Mouse (Mus musculus): ENCODE measurements around the gene Spock1. TPM values are rescaled to one million over a fixed set of nuclear protein-coding genes. Genes with fewer than 3 reads are reported as not detected.

Spock1 gene
- polyA plus RNA-seq, 1 experiment from 2014 or later = 3.3 TPM

DNA sequence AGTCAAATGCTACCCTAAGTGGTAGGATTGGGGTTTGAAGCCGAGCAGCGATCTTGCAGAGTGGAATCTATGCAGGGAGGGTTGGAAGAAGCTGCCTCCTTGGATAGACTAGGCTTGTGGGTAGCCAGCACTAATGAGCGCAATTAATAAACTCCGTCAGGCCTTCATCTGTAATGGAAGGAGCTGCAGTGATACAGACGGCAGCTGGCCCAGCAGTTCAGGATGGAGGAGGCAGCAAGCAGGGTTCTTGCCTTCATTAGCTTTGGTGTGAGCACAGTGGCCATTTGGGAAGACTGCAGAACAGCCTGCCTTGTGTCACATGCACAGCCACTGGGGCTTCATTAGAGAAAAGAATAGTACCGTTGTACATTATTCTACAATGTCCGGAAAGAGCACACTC is 459.2 kb downstream of the Spock1 start:
- Histone ChIP-seq H3K27ac (no peak overlapping the region), H3K4me2 (no peak overlapping the region), H3K36me3 (no peaks in the 10 kb centered on the region), H3K4me1 (peaks cover 20% of the 10 kb centered on the region), H3K27me3 (0 out of 2 replicates have a peak, but pooled peaks cover 8% of the 10 kb centered on the region), H3K9me3 (no peaks in the 10 kb centered on the region), H3K9ac (no peak overlapping the region), H3K4me3 (no peak overlapping the region)
- ATAC-seq (ENCODE audit: insufficient number of reproducible peaks, low FRiP score, low TSS enrichment, low read depth) = no peak
- WGBS = 66% methylated on average over 7 of the region's 7 CpGs

DNA sequence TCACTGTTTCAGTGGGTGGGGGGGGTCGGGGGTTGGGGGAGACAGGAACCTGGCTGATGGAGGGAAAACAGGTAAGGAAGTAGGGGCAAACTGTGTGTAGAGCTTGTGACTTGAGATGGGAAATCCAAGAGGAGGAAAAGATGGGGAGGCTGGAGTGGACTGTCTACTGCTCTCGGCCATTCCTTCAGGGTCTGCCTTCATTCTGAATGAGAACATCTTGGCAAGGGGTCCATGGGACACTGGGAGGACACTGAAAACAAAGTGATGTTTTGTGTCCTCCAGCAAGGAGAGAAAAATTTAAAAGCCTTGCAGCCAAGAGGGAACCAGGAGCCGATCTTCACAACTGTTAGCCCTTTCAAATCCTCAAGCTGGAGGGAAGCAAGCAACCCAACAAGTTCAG is 463.2 kb downstream of the Spock1 start:
- Histone ChIP-seq H3K27ac (no peak overlapping the region), H3K9me3 (no peaks in the 10 kb centered on the region), H3K9ac (no peak overlapping the region), H3K27me3 (0 out of 2 replicates have a peak, but pooled peaks cover 8% of the 10 kb centered on the region), H3K4me1 (peaks cover 9% of the 10 kb centered on the region), H3K4me3 (no peak overlapping the region), H3K36me3 (no peaks in the 10 kb centered on the region), H3K4me2 (no peak overlapping the region)
- WGBS = 81% methylated on average over 3 of the region's 3 CpGs
- ATAC-seq (ENCODE audit: insufficient number of reproducible peaks, low FRiP score, low TSS enrichment, low read depth) = no peak

DNA sequence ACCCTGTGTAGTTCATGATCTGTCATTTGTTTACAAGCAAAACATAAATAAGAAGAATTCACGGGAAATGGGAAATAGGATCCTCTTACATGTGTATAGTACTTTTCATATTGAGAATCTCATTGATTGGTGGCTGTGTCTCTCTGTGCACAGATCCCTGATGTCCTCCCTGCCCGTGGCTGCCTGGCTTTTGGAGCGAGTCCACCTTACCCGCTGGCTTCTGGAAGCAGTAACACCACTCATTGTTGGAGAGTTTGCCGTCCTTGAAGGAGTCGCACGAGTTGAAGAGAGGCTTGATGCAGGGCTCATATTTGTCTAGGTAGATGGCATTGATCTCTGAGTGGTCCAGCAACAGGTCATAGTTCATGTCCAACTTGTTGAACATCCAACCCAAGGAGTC is 468.0 kb downstream of the Spock1 start:
- Histone ChIP-seq H3K4me1 (no peaks in the 10 kb centered on the region), H3K36me3 (no peaks in the 10 kb centered on the region), H3K27me3 (no peaks in the 10 kb centered on the region), H3K9ac (no peak overlapping the region), H3K27ac (no peak overlapping the region), H3K9me3 (no peaks in the 10 kb centered on the region), H3K4me3 (no peak overlapping the region), H3K4me2 (no peak overlapping the region)
- WGBS = 90% methylated on average over 7 of the region's 7 CpGs
- ATAC-seq (ENCODE audit: insufficient number of reproducible peaks, low FRiP score, low TSS enrichment, low read depth) = no peak

DNA sequence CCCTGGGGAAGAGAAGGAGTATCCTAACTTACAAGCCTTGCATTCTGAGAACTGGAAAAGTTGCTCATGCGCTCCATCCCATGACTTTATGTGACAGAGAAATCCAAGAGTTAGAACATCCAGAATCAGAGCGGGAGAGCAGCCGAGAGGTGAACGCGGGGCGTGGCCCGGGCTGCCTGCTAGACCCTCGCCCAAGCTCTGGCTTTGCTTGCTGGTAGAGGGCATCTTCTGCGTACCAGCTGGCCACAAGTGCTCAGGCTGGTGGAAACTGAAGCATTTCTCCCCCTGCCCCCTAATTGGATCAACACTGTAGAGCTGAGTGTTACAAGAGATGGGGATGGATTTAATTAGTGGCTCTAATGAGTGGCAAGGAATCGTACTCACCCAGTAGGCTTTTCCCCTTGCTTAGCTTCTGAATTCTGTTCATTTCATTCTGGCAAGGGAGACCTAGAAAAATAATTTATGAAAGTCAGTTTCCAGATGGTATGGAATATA is 472.4 kb downstream of the Spock1 start:
- H3K27me3 ChIP-seq = no peaks in the 10 kb centered on the region
- H3K4me3 ChIP-seq = no peak overlapping the region
- ATAC-seq (ENCODE audit: insufficient number of reproducible peaks, low FRiP score, low TSS enrichment, low read depth) = no peak
- H3K4me1 ChIP-seq = no peaks in the 10 kb centered on the region
- H3K9ac ChIP-seq = no peak overlapping the region
- H3K4me2 ChIP-seq = no peak overlapping the region
- no peaks in the 10 kb centered on the region for H3K36me3 ChIP-seq
- H3K27ac ChIP-seq = no peak overlapping the region
- 58% methylated on average over 10 of the region's 10 CpGs for WGBS
- no peaks in the 10 kb centered on the region; the same call in 1 of the 2 replicates for H3K9me3 ChIP-seq

DNA sequence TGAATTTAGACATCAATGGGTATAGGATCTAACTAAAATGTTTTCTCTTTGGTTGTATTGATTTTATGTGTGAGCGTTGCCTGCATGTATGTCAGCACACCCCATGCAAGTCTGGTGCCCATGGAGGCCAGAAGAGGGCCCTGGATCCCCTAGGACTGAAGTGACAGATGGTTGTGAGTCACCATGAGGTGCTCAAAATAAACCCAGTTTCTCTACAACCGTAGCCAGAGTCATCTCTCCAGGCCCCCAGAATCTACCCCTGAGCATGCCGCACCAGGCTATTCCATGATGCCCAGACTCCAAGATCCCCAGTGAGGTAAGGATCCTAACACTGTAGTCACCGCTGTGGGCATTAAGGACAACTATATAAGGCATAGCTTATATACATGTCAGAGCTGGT is 474.3 kb downstream of the Spock1 start:
- Histone ChIP-seq H3K4me1 (no peaks in the 10 kb centered on the region), H3K9ac (no peak overlapping the region), H3K9me3 (no peaks in the 10 kb centered on the region; the same call in 1 of the 2 replicates), H3K4me3 (no peak overlapping the region), H3K27ac (no peak overlapping the region), H3K36me3 (no peaks in the 10 kb centered on the region), H3K27me3 (no peaks in the 10 kb centered on the region), H3K4me2 (no peak overlapping the region)
- WGBS = 94% methylated on average over 4 of the region's 4 CpGs
- ATAC-seq (ENCODE audit: insufficient number of reproducible peaks, low FRiP score, low TSS enrichment, low read depth) = no peak

DNA sequence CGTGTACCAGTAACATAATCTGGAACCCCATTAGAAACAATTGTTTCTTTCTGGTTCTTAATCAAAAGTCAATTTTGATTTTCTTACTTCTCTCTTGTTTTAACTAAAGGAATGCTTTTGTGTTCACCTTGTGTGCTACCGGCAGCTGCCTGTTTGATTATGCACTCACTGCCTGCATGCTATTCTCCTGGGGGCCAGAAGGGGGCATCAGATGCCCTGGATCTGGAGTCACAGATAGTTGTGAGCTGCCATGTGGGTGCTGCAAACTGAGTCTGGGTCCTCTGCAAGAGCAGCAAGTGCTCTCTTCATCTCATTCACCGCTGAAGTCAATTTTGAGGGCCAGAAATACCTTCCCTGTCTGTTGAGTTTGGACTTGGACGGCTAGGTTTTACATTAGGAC is 476.3 kb downstream of the Spock1 start:
- ATAC-seq (ENCODE audit: insufficient number of reproducible peaks, low FRiP score, low TSS enrichment, low read depth) = no peak
- Histone ChIP-seq H3K9me3 (no peaks in the 10 kb centered on the region; the same call in 1 of the 2 replicates), H3K4me2 (no peak overlapping the region), H3K4me1 (no peaks in the 10 kb centered on the region), H3K27ac (no peak overlapping the region), H3K4me3 (no peak overlapping the region), H3K27me3 (no peaks in the 10 kb centered on the region), H3K36me3 (no peaks in the 10 kb centered on the region), H3K9ac (no peak overlapping the region)
- WGBS = 90% methylated on average over 4 of the region's 4 CpGs

DNA sequence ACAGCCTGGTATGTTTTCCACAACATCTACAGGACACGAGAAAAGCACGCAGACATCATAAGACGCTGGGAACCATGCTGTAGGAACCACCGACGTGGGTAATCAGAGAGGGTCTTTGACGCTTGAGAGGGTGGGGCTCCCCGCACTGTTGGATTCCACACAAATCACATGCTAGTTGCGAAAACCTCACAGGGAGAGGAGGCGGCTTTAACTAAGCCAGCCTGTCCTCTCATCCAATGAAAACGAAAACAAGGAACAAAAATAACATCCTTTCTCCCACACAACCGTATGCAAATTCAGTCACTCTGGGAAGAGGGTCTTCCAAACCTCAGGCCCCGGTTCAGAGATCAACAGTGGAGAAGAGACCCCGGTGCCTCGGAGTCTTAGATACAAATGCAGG is 479.3 kb downstream of the Spock1 start:
- H3K4me3 ChIP-seq = no peak overlapping the region
- WGBS = 73% methylated on average over 14 of the region's 14 CpGs
- H3K36me3 ChIP-seq = no peaks in the 10 kb centered on the region
- H3K9me3 ChIP-seq = no peaks in the 10 kb centered on the region; the same call in 1 of the 2 replicates
- no peak overlapping the region for H3K4me2 ChIP-seq
- H3K27me3 ChIP-seq = no peaks in the 10 kb centered on the region
- no peak overlapping the region for H3K9ac ChIP-seq
- no peak overlapping the region for H3K27ac ChIP-seq
- H3K4me1 ChIP-seq = no peaks in the 10 kb centered on the region
- no peak for ATAC-seq (ENCODE audit: insufficient number of reproducible peaks, low FRiP score, low TSS enrichment, low read depth)

DNA sequence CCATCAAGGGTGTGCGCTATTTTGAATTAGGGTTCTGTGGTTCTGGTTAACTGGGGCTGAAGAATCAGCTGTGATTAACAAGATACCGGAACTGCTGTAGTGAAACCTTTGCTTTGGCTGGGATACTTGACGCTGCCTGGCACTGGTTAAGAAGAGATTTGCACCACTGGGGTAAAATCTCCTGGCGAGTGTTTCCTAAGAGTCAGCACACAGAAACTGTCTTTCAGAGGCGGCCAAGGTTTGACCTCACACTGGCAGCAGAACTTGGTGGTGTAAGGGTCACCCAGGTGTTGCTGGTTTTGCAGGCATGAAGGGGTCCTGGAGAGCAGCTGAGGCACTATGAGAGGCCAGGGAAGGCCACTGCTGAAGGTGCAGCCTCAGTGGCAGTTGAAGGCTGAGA is 489.4 kb downstream of the Spock1 start:
- Histone ChIP-seq H3K27ac (no peak overlapping the region), H3K4me2 (no peak overlapping the region), H3K4me1 (no peaks in the 10 kb centered on the region), H3K9me3 (no peaks in the 10 kb centered on the region), H3K4me3 (no peak overlapping the region), H3K27me3 (no peaks in the 10 kb centered on the region), H3K36me3 (no peaks in the 10 kb centered on the region), H3K9ac (no peak overlapping the region)
- no peak for ATAC-seq (ENCODE audit: insufficient number of reproducible peaks, low FRiP score, low TSS enrichment, low read depth)
- 82% methylated on average over 5 of the region's 5 CpGs for WGBS

DNA sequence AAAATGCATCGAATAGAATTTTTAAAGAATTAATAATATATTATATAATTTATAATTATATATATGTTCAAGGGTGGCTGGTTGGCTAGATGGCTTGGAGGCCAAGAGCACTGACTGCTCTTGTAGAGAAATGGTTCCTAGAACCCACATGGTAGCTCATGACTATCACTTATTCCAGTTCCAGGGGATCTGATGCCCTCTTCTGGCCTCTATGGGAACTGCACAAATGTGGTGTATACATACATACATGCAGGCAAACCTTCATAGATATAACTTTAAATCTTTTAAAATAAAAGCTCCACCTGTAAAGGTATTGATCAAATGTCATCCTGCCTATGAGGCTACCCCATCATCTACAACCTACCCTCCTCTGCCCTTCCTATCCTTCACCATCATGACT is 493.4 kb downstream of the Spock1 start:
- H3K4me2 ChIP-seq = no peak overlapping the region
- H3K4me1 ChIP-seq = no peaks in the 10 kb centered on the region
- WGBS = 94% methylated on average over 1 of the region's 1 CpGs
- H3K4me3 ChIP-seq = no peak overlapping the region
- no peaks in the 10 kb centered on the region for H3K27me3 ChIP-seq
- H3K36me3 ChIP-seq = no peaks in the 10 kb centered on the region
- no peak for ATAC-seq (ENCODE audit: insufficient number of reproducible peaks, low FRiP score, low TSS enrichment, low read depth)
- no peak overlapping the region for H3K27ac ChIP-seq
- H3K9ac ChIP-seq = no peak overlapping the region
- H3K9me3 ChIP-seq = no peaks in the 10 kb centered on the region

DNA sequence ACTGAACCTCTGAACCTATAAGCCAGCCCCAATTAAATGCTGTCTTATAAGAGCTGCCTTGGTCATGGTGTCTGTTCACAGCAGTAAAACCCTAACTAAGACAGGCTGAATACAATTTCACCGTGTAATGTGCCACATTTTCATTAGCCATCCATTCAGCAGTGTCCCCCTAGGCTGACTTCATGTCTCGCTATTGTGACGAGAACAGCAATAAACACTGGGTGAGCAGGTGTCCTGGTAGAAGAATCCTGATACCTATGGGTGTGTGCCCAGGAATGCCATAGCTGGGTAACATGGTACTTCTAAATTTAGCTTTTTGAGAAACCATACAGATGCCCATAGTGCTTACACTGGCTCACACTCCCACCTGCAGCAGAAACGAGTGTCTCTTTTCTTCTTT is 500.5 kb downstream of the Spock1 start:
- WGBS = 58% methylated on average over 4 of the region's 4 CpGs
- Histone ChIP-seq H3K4me3 (no peak overlapping the region), H3K27me3 (no peaks in the 10 kb centered on the region), H3K36me3 (no peaks in the 10 kb centered on the region), H3K9me3 (no peaks in the 10 kb centered on the region), H3K4me2 (no peak overlapping the region), H3K9ac (no peak overlapping the region), H3K4me1 (no peaks in the 10 kb centered on the region), H3K27ac (no peak overlapping the region)
- no peak for ATAC-seq (ENCODE audit: insufficient number of reproducible peaks, low FRiP score, low TSS enrichment, low read depth)

DNA sequence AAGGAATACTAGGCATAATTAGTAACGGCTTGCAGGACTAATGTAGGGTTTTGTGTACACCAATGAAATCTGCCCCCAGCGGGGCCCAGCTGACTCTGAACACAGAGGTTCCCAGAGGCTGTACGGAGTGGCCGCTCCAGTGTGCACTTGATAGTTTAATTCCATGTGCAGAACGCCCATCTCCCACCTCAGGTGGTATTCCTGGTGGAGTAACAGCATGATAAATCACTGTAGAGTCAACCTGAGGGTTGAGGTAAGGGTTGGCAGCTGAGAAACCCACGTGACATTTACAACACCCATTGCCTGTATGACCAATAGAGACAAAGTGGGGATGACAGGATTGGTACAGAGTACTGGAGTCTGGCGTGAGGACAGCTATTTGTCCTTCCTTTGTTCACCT is 505.7 kb downstream of the Spock1 start:
- Histone ChIP-seq H3K4me1 (no peaks in the 10 kb centered on the region), H3K36me3 (no peaks in the 10 kb centered on the region), H3K27me3 (no peaks in the 10 kb centered on the region), H3K4me2 (no peak overlapping the region), H3K9ac (no peak overlapping the region), H3K9me3 (no peaks in the 10 kb centered on the region), H3K4me3 (no peak overlapping the region), H3K27ac (no peak overlapping the region)
- 73% methylated on average over 7 of the region's 7 CpGs for WGBS
- no peak for ATAC-seq (ENCODE audit: insufficient number of reproducible peaks, low FRiP score, low TSS enrichment, low read depth)

DNA sequence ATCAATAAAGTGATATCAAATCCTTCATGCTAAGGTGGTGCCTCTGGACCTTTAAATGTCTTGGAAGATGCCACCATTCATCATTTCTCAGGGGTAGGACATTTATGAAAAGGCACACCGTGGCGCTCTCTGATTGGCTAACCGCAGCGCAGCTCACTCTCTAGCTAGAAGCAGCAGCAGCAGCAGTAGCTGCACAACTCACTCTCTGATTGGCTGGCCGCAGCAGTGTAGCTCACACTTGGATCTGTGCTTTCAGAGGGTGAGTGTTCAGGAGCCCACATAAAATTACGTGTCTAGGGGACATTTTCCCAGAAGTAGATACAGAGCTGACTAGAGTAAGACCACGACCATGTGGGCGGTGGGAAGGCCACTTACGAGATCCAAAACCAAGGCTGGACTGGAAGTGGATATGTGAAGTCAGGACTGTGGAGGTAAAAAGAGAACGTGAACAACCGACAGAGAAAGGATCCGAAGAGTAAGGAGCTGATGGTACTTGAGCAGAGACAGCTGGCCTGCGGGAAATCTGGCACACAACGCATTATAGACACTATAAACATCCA is 535.9 kb downstream of the Spock1 start:
- no peak overlapping the region for H3K4me3 ChIP-seq
- WGBS = 83% methylated on average over 14 of the region's 14 CpGs
- H3K36me3 ChIP-seq = no peaks in the 10 kb centered on the region
- ATAC-seq (ENCODE audit: insufficient number of reproducible peaks, low FRiP score, low TSS enrichment, low read depth) = no peak
- H3K27me3 ChIP-seq = no peaks in the 10 kb centered on the region
- no peak overlapping the region for H3K27ac ChIP-seq
- H3K9ac ChIP-seq = no peak overlapping the region
- no peaks in the 10 kb centered on the region for H3K9me3 ChIP-seq
- no peaks in the 10 kb centered on the region for H3K4me1 ChIP-seq
- no peak overlapping the region for H3K4me2 ChIP-seq
